ENCODE assay signal across 11 mouse cellular contexts in genomic region chr3:94360812-94361211, GRCm38 (mm10). TPM values are rescaled to one million over a fixed set of nuclear protein-coding genes. Genes with fewer than 3 reads are reported as not detected.
DNase-seq lines count a peak whose midpoint lies in the region; ATAC-seq and TF ChIP-seq lines count a peak whose summit lies in the region.
"Had no signal": no experiment of that assay in that cellular context is flagged by ENCODE, and none has a peak within 500 bp of the region (broad histone marks: within the 10 kb centered on the region; RNA-seq: fewer than 3 reads in every experiment).

No protein-coding gene starts in this region.

- H3K9me3 ChIP-seq in lung, embryonic 14.5 days (ENCODE audit: low read depth, low read length), result no peaks in the 10 kb centered on the region

- H3K27ac ChIP-seq in lung, embryonic 14.5 days (ENCODE audit: low read depth), result no peak overlapping the region

- H3K4me2 ChIP-seq in lung, embryonic 14.5 days, result no peak overlapping the region

- H3K9ac ChIP-seq in lung, embryonic 14.5 days, result no peak overlapping the region

- peaks cover 7% of the 10 kb centered on the region; the same call in 1 of the 2 replicates for H3K4me1 ChIP-seq in lung, embryonic 14.5 days (ENCODE audit: insufficient read depth)

- H3K36me3 ChIP-seq in lung, embryonic 14.5 days (ENCODE audit: insufficient read depth), result no peaks in the 10 kb centered on the region

- H3K27me3 ChIP-seq in lung, embryonic 14.5 days (ENCODE audit: insufficient read depth, low read length), result peaks cover 31% of the 10 kb centered on the region

- peak; percentile 38; the same call in 1 of the 2 replicates for TF ChIP-seq CTCF in lung, embryonic 14.5 days (IDR thresholded peaks at IDR 0.05; ENCODE audit: low read depth)

- H3K4me3 ChIP-seq in lung, embryonic 14.5 days (ENCODE audit: low read depth, low read length), result no peak overlapping the region

- intact Hi-C loops in left cerebral cortex, postnatal 4 days (cut with DNase I), result loop anchor here (10.0 kb wide), 1 partner anchor 84 kb away; the partner anchor contains the start of genes Mrpl9 and Oaz3

- WGBS in lung, embryonic 14.5 days, result 0% methylated on average over 1 of the region's 1 CpGs

- peak; percentile 65 for DNase-seq in embryo, embryonic 10 days (ENCODE audit: low spot score)
- no peak for DNase-seq in embryo, embryonic 9.5 days (ENCODE audit: extremely low spot score)
- peak; percentile 41 for DNase-seq in lung, embryonic 14.5 days
- no peak for DNase-seq in lung, postnatal 4 days
- peak; percentile 56 for DNase-seq in adrenal gland, postnatal 14 days
- DNase-seq in left cerebral cortex, postnatal 4 days, result peak; percentile 49
- no peak for DNase-seq in natural killer cell, adult 2 months (ENCODE audit: low spot score in 2 of 2)
- DNase-seq in gastrocnemius, postnatal 25 days, result no peak

- no peak for ATAC-seq in lung, embryonic 14.5 days (ENCODE audit: insufficient read depth)

RNA-seq across cellular contexts. Expression of gene C2cd4d, which starts 1.4 kb away (rescaled TPM):
- polyA plus RNA-seq in lung, embryonic 14.5 days (2014; fragmentation: Nextera tagmentation; extraction: Ambion mirVana), result 0.74 and 1.2 TPM in 2 replicates
- total RNA-seq in adrenal gland, postnatal 14 days (2021), result 0.41 and 0.56 TPM in 2 replicates
- total RNA-seq in left cerebral cortex, postnatal 4 days (2021), result under 1 TPM; 0.38 to 0.81 TPM
- not detected for total RNA-seq in gastrocnemius, postnatal 25 days (2021)
- total RNA-seq: common myeloid progenitor, adult 5-6 weeks had no signal
- polyA plus RNA-seq: liver, embryonic 16.5 days had no signal

RNA-seq across cellular contexts. Expression of gene Rorc, which starts 11.8 kb away (rescaled TPM):
- 4.7 and 5.4 TPM in 2 replicates for polyA plus RNA-seq in lung, embryonic 14.5 days (2014; fragmentation: Nextera tagmentation; extraction: Ambion mirVana)
- total RNA-seq in adrenal gland, postnatal 14 days (2021), result 21.3 and 26.3 TPM in 2 replicates
- total RNA-seq in left cerebral cortex, postnatal 4 days (2021), result under 1 TPM in 1 of 2 experiments, not detected in 1; 0.16 TPM
- 10 to 100 TPM; 43.8 to 52.8 TPM for total RNA-seq in gastrocnemius, postnatal 25 days (2021)
- total RNA-seq: common myeloid progenitor, adult 5-6 weeks had no signal

RNA-seq across cellular contexts. Expression of gene Them5, which starts 18.9 kb away (rescaled TPM):
- 0.43 TPM in 1 of 2 replicates, not detected in the other for polyA plus RNA-seq in lung, embryonic 14.5 days (2014; fragmentation: Nextera tagmentation; extraction: Ambion mirVana)
- total RNA-seq in adrenal gland, postnatal 14 days (2021), result not detected in 2 replicates
- not detected for total RNA-seq in left cerebral cortex, postnatal 4 days (2021)
- under 1 TPM in 1 of 2 experiments, not detected in 1; 0.28 TPM for total RNA-seq in gastrocnemius, postnatal 25 days (2021)
- total RNA-seq: common myeloid progenitor, adult 5-6 weeks had no signal
- polyA plus RNA-seq: heart, postnatal 0 days; liver, embryonic 16.5 days had no signal

RNA-seq across cellular contexts. Expression of gene Lingo4, which starts 37.5 kb away (rescaled TPM):
- 0.08 and 0.11 TPM in 2 replicates for polyA plus RNA-seq in lung, embryonic 14.5 days (2014; fragmentation: Nextera tagmentation; extraction: Ambion mirVana)
- total RNA-seq in adrenal gland, postnatal 14 days (2021), result 0.44 and 0.83 TPM in 2 replicates
- 1 to 10 TPM; 1.5 to 1.7 TPM for total RNA-seq in left cerebral cortex, postnatal 4 days (2021)
- under 1 TPM; 0.11 to 0.13 TPM for total RNA-seq in gastrocnemius, postnatal 25 days (2021)
- total RNA-seq: common myeloid progenitor, adult 5-6 weeks had no signal

RNA-seq across cellular contexts. Expression of gene Them4, which starts 50.9 kb away (rescaled TPM):
- polyA plus RNA-seq in lung, embryonic 14.5 days (2014; fragmentation: Nextera tagmentation; extraction: Ambion mirVana), result 9.7 and 9.8 TPM in 2 replicates
- total RNA-seq in adrenal gland, postnatal 14 days (2021), result 9.9 and 10.2 TPM in 2 replicates
- total RNA-seq in left cerebral cortex, postnatal 4 days (2021), result 10 to 100 TPM; 27.6 to 31.5 TPM
- total RNA-seq in gastrocnemius, postnatal 25 days (2021), result 1 to 10 TPM; 8.1 to 8.2 TPM

Comparison
In these comparisons a context has a peak if more than half of its experiments do, and no peak if none do; other contexts are left out.
1. DNase-seq: peak in embryo, embryonic 10 days (single experiment), lung, embryonic 14.5 days (single experiment), adrenal gland, postnatal 14 days (single experiment) and left cerebral cortex, postnatal 4 days (single experiment); none in embryo, embryonic 9.5 days (single experiment), lung, postnatal 4 days (0 of 2), natural killer cell, adult 2 months (0 of 2) and gastrocnemius, postnatal 25 days (single experiment).
2. RNA of gene Rorc, which starts 11.8 kb away (total RNA-seq): 43.8 to 52.8 TPM in gastrocnemius, postnatal 25 days and 21.3 to 26.3 TPM in adrenal gland, postnatal 14 days; 0.16 TPM in left cerebral cortex, postnatal 4 days; every median in the first group is over 10 times any median in the second.